Mouse (Mus musculus) hindbrain, embryonic 13.5 days (tissue): ENCODE measurements around the gene Rsph1. TPM values are rescaled to one million over a fixed set of nuclear protein-coding genes. Genes with fewer than 3 reads are reported as not detected.
"Not testable (repeated sequence)": the region's sequence is repeated elsewhere in the genome, so short reads cannot be mapped to it uniquely, and the experiment has no call there.

ENCODE experiments used
- ATAC-seq: fragments of 200-750 bp; cut with Nextera tagmentation; 2 replicates; pipeline ENCODE4 v1.8.0; 2017; ENCODE audit warnings: moderate TSS enrichment; ENCODE audit not compliant: low FRiP score
- H3K27ac ChIP-seq: fragments of 300-500 bp; sonication (generic); 2 replicates; pipeline ENCODE4 v1.5.1; 2015; ENCODE audit warnings: inconsistent platforms, mild to moderate bottlenecking, moderate library complexity
- H3K27me3 ChIP-seq: fragments of 300-500 bp; sonication (generic); 2 replicates; pipeline ENCODE4 v1.6.1; 2015; ENCODE audit warnings: mild to moderate bottlenecking, inconsistent platforms
- H3K36me3 ChIP-seq: fragments of 300-500 bp; sonication (generic); 2 replicates; pipeline ENCODE4 v1.6.1; 2015; ENCODE audit warnings: mild to moderate bottlenecking, inconsistent platforms
- H3K4me1 ChIP-seq: fragments of 300-500 bp; sonication (generic); replicated peaks from 2 replicates; pipeline ENCODE4 v1.6.1; 2015; ENCODE audit warnings: inconsistent platforms
- H3K4me2 ChIP-seq: fragments of 300-500 bp; sonication (generic); 2 replicates; pipeline ENCODE4 v1.6.1; 2015; ENCODE audit warnings: inconsistent platforms, mild to moderate bottlenecking, moderate library complexity
- H3K4me3 ChIP-seq: fragments of 300-500 bp; sonication (generic); 2 replicates; pipeline ENCODE4 v1.5.1; 2015; ENCODE audit warnings: mild to moderate bottlenecking, inconsistent platforms
- H3K9ac ChIP-seq: fragments of 300-500 bp; sonication (generic); 2 replicates; pipeline ENCODE4 v1.6.1; 2015; ENCODE audit warnings: mild to moderate bottlenecking, inconsistent platforms
- H3K9me3 ChIP-seq: fragments of 300-500 bp; sonication (generic); 2 replicates; pipeline ENCODE4 v1.6.1; 2016; ENCODE audit warnings: inconsistent platforms
- WGBS: fragments of 180-500 bp; shearing (Covaris S2); methylation state at CpG from one replicate; pipeline ENCODE4 v1.1.7; 2015; 5-methylcytosine and 5-hydroxymethylcytosine counted together
- polyA plus RNA-seq: library from polyadenylated mRNA; unstranded; fragments of >200 nt; fragmentation: Nextera tagmentation; extraction: Ambion mirVana; gene quantifications from 2 replicates; pipeline ENCODE4 v1.2.1, GENCODE M21; 2015

Rsph1 gene
- polyA plus RNA-seq, 1 experiment from 2014 or later: 9.0 TPM

DNA sequence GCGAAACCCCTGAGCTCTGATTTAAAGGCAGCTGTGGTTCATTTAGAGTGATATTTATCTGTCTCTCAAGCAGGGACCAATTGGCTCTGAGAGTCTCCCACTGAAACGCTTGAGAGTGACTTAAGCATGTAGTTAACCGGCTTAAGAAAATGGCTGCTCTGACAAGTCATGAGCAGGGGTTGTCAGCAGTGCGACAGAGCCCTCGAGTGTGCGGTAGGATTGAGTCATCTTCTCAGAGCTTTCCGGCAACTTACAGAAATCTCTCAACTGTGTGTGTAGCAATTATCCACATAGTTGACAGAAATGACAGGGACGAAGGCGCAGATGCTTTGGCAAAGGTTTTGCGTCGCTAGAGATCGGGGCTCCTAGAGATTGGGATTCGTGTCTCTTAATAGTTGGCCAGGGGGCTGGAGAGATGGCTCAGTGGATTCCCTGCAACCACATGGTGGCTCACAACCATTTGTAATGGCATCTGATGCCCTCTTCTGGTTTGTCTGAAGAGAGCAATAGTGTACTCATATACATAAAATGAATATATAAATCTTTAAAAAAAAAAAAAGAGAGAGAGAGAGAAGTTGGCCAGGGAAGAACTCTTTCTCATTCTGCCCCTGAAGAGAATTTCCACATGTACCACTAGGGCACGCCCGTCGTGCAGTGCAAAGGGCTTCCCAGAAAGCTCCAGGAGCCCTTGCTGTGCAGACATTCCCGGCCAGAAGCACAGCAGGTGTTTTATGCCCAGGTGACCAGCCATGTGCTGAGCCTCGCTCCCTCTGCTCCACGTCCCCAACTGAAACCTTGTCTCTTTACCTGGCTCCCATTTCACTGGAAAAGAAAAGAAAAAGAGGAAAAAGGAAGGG is 4.9 kb upstream of the Rsph1 start:
- no peak overlapping the region for H3K9ac ChIP-seq
- no peak overlapping the region for H3K27ac ChIP-seq
- no peaks in the 10 kb centered on the region for H3K9me3 ChIP-seq
- no peaks in the 10 kb centered on the region for H3K36me3 ChIP-seq
- no peaks in the 10 kb centered on the region for H3K27me3 ChIP-seq
- peak overlapping the region; percentile 9; the same call in 1 of the 2 replicates for H3K4me2 ChIP-seq
- WGBS: 42% methylated on average over 19 of the region's 19 CpGs
- H3K4me3 ChIP-seq: no peak overlapping the region
- no peak for ATAC-seq
- H3K4me1 ChIP-seq: peaks cover 14% of the 10 kb centered on the region

DNA sequence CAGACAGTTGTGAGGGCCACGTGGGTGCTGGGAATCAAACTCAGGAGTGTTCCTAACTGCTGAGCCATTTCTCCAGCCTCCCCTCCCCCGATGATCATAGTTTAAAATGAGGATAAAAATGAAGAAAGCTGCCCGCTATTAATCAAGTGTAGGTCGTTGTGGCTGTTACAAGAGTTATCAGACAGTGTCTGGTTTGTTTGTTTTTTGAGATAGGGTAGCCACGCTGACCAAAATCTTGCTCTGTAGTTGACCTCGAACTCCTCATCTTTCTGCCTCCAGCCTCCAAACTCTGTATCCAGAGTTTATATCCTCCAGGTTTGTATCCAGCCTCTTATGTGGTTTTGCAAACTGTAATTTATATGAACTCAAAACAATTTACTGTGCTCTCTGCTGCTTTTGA is 3.1 kb upstream of the Rsph1 start:
- no peaks in the 10 kb centered on the region for H3K36me3 ChIP-seq
- no peak for ATAC-seq
- 87% methylated on average over 6 of the region's 6 CpGs for WGBS
- no peak overlapping the region for H3K9ac ChIP-seq
- no peak overlapping the region for H3K4me2 ChIP-seq
- H3K4me1 ChIP-seq: peaks cover 22% of the 10 kb centered on the region
- H3K9me3 ChIP-seq: no peaks in the 10 kb centered on the region
- no peak overlapping the region for H3K4me3 ChIP-seq
- no peak overlapping the region for H3K27ac ChIP-seq
- no peaks in the 10 kb centered on the region for H3K27me3 ChIP-seq

DNA sequence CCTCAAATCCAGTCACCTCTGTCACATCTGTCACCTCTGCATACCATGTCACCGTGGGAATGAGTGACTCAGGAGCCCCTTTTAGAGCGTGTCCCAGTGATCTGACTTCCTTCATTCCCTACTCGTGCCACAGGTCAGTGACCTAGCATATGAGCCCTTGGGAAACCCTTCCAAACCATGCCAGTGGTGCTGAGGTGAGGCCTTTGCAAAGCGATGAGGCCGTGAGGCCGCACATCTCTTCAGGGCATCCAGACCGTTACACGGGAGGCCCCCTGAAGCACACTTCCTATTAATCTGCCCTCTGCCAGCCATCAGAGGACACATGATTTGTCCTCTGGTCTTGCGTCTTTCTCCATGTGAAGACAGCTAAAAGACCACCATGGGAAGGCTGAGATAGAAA is 2.4 kb upstream of the Rsph1 start:
- no peak overlapping the region for H3K27ac ChIP-seq
- no peak for ATAC-seq
- H3K36me3 ChIP-seq: no peaks in the 10 kb centered on the region
- 79% methylated on average over 9 of the region's 9 CpGs for WGBS
- no peak overlapping the region for H3K9ac ChIP-seq
- H3K4me2 ChIP-seq: no peak overlapping the region
- H3K9me3 ChIP-seq: no peaks in the 10 kb centered on the region
- no peaks in the 10 kb centered on the region for H3K27me3 ChIP-seq
- no peak overlapping the region for H3K4me3 ChIP-seq
- H3K4me1 ChIP-seq: peaks cover 22% of the 10 kb centered on the region

DNA sequence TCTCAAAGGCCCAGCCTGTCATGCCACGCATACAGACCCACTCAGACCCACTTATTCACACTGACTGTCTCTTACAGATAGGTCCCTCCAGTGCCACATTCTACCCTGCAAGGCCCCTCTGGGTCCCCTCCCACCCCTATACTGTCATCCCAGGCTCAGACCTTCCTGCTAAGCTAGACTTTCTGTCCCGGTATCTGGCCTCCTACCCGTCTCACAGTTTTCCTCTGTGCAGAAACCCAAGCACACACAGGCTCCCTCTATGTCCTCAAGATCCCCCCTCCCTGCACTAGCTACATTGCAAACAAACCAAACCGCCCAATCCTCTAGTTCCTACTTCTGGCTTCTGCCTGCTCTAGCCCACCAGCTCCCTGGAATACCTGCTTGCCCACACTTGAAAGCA is 748 bp upstream of the Rsph1 start:
- Histone ChIP-seq H3K36me3 (no peaks in the 10 kb centered on the region), H3K4me2 (no peak overlapping the region), H3K4me3 (no peak overlapping the region), H3K27ac (no peak overlapping the region), H3K9me3 (no peaks in the 10 kb centered on the region), H3K27me3 (no peaks in the 10 kb centered on the region), H3K9ac (no peak overlapping the region), H3K4me1 (peaks cover 21% of the 10 kb centered on the region)
- 79% methylated on average over 4 of the region's 4 CpGs for WGBS
- peak; percentile 22 for ATAC-seq

DNA sequence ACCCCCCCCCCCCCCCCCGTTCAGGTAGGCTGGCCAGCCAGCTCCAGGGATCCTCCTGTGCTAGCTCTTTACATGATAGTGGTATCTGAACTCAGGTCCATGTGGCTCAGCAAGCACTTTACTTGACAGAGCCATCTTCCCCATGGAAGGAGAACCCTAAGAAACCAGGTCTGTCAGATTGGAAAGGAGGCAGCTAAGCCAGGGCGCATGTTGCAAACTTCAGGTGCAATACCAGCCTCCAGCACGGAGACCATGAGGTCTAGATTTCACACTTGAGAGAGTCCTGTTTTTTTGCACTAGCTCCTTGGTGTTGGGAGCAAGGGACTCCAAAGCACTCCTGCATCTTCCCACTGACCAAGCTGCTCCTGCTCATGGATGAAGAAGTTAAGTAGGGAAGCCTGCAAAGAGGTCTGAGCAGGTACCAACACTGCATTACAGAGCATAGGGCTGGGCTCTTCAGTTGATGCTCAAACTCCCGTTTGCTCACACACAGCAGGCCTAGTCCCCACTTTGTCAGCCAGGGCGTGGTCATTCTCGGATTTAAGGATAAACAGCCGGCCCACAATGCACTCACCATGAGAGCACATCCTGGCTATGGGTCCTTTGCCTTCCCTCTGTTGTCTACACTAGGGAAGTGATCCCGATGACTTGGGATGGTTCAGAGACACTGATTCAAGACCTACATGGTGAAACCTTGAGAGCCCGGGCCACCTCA is 819 bp downstream of the Rsph1 start:
- 31% methylated on average over 9 of the region's 9 CpGs for WGBS

DNA sequence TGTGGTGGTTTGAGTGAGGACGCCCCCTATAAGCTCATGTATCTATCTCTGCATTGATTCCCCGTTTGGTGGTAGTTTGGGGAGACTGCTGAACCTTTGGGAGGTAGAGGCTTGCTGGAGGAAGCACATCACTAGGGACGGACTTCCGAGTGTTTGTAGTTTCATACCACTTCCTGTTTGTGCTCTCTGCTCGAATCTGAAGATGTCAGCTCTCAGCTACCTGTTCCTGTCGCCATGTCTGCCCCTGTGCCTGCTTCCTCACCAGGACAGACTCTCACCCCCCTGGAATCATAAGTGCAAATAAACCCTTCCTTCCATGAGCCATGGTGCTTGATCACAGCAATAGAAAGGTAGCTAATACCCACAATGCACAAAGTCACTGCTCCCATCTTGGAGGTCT is 2.0 kb downstream of the Rsph1 start:
- no peaks in the 10 kb centered on the region for H3K27me3 ChIP-seq
- no peaks in the 10 kb centered on the region for H3K36me3 ChIP-seq
- H3K27ac ChIP-seq: no peak overlapping the region
- H3K4me1 ChIP-seq: peaks cover 15% of the 10 kb centered on the region
- H3K9me3 ChIP-seq: no peaks in the 10 kb centered on the region
- 85% methylated on average over 6 of the region's 6 CpGs for WGBS
- ATAC-seq: no peak
- no peak overlapping the region for H3K4me3 ChIP-seq
- no peak overlapping the region for H3K9ac ChIP-seq
- H3K4me2 ChIP-seq: no peak overlapping the region

More for the DNA sequence above, 819 bp downstream of the Rsph1 start:
- peak; percentile 12; the same call in 1 of the 2 replicates for ATAC-seq
- peaks cover 15% of the 10 kb centered on the region for H3K4me1 ChIP-seq
- no peaks in the 10 kb centered on the region for H3K27me3 ChIP-seq
- H3K4me3 ChIP-seq: peak overlapping the region; percentile 42
- no peaks in the 10 kb centered on the region for H3K9me3 ChIP-seq
- no peaks in the 10 kb centered on the region for H3K36me3 ChIP-seq
- H3K27ac ChIP-seq: no peak overlapping the region
- peak overlapping the region; percentile 57 for H3K9ac ChIP-seq
- peak overlapping the region; percentile 68 for H3K4me2 ChIP-seq

DNA sequence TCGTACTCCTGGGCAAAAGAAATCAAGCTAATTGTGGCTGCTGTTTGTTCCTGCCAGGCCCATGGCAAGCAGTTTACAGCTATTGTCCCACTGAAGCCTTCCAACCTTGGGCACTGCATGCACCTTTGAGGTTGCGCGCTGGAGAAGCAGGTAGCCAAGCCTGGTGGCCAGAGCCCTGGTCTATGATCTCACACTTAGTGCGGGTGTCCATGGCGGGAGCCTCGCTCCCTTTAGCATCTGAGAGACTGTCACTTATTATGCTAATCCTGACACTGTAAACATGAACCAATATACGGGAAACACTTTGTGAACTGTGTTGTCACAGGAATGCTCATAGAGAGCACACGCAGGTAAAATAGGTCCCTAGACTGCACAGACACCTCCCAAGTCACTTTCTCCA is 3.6 kb downstream of the Rsph1 start:
- WGBS: 90% methylated on average over 8 of the region's 8 CpGs
- Histone ChIP-seq H3K36me3 (no peaks in the 10 kb centered on the region), H3K9ac (no peak overlapping the region)

DNA sequence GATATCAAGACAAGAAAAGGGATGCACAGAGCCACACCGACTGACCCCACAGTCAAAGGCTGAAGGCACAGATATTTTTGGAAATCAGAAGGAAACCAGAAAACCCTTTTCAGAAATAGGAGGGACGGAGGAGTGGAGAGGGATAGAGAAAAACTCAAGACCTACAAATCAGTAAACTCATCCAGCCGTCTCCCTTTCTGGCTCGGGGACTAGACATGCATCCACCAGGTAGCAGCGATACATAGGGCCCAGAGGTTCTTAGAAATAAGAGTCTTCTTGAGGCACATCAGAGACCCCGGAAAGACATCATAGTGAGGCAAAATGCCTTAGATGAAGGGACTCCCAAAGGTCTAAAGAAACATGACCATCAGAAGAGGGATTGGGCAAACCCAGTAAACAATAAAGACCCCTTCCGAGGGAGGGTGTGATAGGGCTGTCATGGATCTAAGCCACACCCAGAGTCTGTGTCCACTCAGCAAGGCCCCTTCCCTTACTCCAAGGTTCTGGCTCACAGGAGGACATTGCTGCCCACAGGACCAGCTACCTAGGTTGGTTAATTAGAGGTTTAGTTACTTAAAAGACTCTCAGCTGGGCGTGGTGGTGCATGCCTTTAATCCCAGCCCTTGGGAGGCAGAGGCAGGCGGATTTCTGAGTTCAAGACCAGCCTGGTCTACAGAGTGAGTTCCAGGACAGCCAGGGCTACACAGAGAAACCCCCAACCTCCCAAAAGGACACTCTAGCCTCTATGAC is 4.6 kb downstream of the Rsph1 start:
- WGBS: 90% methylated on average over 9 of the region's 9 CpGs

More for the DNA sequence above, 3.6 kb downstream of the Rsph1 start:
- Histone ChIP-seq H3K4me3 (no peak overlapping the region), H3K4me2 (no peak overlapping the region), H3K9me3 (no peaks in the 10 kb centered on the region), H3K27ac (no peak overlapping the region), H3K4me1 (peaks cover 15% of the 10 kb centered on the region), H3K27me3 (no peaks in the 10 kb centered on the region)
- ATAC-seq: no peak

DNA sequence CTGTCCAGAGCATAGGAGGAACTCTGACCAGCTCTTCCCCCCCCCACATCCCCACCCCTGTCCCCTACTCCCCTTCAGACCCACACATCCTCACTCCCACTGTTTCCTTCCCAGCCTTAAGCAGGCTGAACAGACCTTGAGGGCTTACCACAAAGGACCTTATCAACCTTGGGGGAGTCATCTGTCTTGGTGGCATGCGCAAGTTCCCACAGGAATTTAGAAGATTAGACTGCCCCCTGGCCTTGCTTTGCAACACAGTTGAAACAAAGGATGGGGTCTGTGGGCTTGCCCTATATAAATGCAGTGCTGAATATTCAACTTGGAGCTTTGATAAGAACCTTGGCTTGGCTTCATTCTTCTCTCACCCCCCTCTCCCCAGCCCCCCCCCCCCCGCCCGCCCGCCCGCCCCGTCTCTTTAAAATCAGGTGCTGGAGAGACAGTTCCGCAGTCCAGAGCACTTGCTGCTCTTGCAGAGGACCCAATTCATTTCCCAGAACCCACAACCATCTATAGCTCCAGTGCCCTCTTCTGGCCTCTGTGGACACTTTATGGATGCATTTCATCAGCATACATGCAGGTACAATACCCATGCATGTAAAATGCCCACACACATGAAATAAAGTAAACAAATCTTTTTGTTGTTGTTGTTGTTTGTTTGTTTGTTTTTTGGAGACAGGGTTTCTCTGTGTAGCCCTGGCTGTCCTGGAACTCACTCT is 5.9 kb downstream of the Rsph1 start:
- no peak overlapping the region for H3K27ac ChIP-seq
- H3K27me3 ChIP-seq: no peaks in the 10 kb centered on the region
- H3K4me1 ChIP-seq: peaks cover 1% of the 10 kb centered on the region
- H3K9ac ChIP-seq: no peak overlapping the region
- no peak overlapping the region for H3K4me2 ChIP-seq
- no peak overlapping the region for H3K4me3 ChIP-seq
- H3K36me3 ChIP-seq: no peaks in the 10 kb centered on the region
- no peak for ATAC-seq
- 66% methylated on average over 3 of the region's 7 CpGs for WGBS
- H3K9me3 ChIP-seq: no peaks in the 10 kb centered on the region

More for the DNA sequence above, 4.6 kb downstream of the Rsph1 start:
- no peaks in the 10 kb centered on the region for H3K27me3 ChIP-seq
- H3K4me1 ChIP-seq: peaks cover 11% of the 10 kb centered on the region
- no peak overlapping the region for H3K4me2 ChIP-seq
- H3K9ac ChIP-seq: no peak overlapping the region
- H3K36me3 ChIP-seq: no peaks in the 10 kb centered on the region
- H3K27ac ChIP-seq: no peak overlapping the region
- no peaks in the 10 kb centered on the region for H3K9me3 ChIP-seq
- no peak for ATAC-seq
- H3K4me3 ChIP-seq: no peak overlapping the region

DNA sequence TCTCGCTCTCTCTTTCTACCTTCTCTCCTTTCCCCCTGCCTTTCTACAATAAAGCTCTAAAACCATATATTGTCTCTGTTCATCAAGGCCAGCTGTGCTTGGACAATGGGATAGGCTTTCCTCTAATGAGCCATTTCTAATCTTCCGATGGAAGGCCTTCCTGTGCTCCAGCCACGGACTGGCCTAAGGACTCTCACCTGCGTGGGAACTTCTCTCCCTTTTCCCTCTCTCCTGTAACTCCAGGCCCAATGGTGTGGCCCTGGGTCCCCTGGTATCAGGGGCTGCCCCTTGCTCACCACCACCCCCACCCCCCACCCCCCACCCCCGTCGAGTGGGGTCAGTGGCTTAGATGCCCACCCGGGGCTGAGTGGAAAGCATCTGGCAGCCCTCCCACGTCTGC is 6.4 kb downstream of the Rsph1 start:
- H3K9ac ChIP-seq, ATAC-seq, H3K4me1 ChIP-seq, H3K4me2 ChIP-seq, H3K36me3 ChIP-seq, H3K4me3 ChIP-seq, H3K27ac ChIP-seq, H3K27me3 ChIP-seq, H3K9me3 ChIP-seq: not testable (repeated sequence)
- WGBS: 89% methylated on average over 8 of the region's 8 CpGs

DNA sequence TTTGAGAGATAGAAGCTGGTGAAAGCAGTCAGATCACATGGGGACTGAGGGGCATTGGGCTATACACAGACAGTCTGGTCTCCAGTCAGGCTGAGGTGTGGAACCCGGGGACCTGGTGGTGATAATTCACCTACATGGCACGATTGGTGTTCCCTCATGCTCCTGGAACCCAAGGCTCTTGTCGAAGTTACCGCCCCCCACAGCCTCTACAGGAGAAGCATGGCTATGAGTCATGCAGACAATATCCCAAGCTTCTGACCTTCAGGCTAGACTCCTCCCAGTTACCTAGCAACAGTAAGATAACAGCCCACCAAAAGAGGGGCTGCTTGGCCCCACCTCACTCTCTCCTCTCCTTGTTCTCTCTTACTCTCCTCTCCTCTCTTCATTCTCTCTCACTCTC is 6.9 kb downstream of the Rsph1 start:
- Histone ChIP-seq H3K36me3 (no peaks in the 10 kb centered on the region), H3K4me3 (no peak overlapping the region), H3K4me2 (no peak overlapping the region), H3K9ac (no peak overlapping the region), H3K4me1 (no peaks in the 10 kb centered on the region), H3K27me3 (0 out of 2 replicates have a peak, but pooled peaks cover 4% of the 10 kb centered on the region), H3K9me3 (no peaks in the 10 kb centered on the region), H3K27ac (no peak overlapping the region)
- no peak for ATAC-seq
- 91% methylated on average over 4 of the region's 4 CpGs for WGBS

DNA sequence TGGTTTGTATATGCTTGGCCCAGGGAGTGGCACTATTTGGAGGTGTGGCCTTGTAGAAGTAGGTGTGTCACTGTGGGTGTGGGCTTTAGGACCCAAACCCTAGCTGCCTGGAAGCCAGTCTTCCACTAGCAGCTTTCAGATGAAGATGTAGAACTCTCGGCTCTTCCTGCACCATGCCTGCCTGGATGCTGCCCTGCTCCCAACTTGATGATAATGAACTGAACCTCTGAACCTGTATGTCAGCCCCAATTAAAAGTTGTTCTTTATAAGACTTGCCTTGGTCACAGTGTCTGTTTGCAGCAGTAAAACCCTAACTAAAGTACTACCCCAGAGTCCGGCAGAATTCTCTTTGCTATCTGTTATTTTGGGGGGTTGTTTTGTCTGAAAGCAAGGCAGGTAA is 7.4 kb downstream of the Rsph1 start:
- Histone ChIP-seq H3K9me3 (no peaks in the 10 kb centered on the region), H3K4me1 (no peaks in the 10 kb centered on the region), H3K27ac (no peak overlapping the region), H3K4me3 (no peak overlapping the region), H3K27me3 (0 out of 2 replicates have a peak, but pooled peaks cover 4% of the 10 kb centered on the region), H3K36me3 (no peaks in the 10 kb centered on the region), H3K9ac (no peak overlapping the region), H3K4me2 (no peak overlapping the region)
- no peak for ATAC-seq
- WGBS: 89% methylated on average over 2 of the region's 2 CpGs
